Mouse (Mus musculus): ENCODE measurements around the gene Cbx7. TPM values are rescaled to one million over a fixed set of nuclear protein-coding genes. Genes with fewer than 3 reads are reported as not detected.
"Not testable (repeated sequence)": the region's sequence is repeated elsewhere in the genome, so short reads cannot be mapped to it uniquely, and the experiment has no call there.

The Cbx7 gene
- total RNA-seq, 2 experiments from 2014 or later = 8.1 to 11.1 TPM

- DNase-seq = peak; percentile 10
These were observed 44.0 kb downstream of the Cbx7 start for GRCm38 (mm10) chr15:79926856-79927416.

DNA sequence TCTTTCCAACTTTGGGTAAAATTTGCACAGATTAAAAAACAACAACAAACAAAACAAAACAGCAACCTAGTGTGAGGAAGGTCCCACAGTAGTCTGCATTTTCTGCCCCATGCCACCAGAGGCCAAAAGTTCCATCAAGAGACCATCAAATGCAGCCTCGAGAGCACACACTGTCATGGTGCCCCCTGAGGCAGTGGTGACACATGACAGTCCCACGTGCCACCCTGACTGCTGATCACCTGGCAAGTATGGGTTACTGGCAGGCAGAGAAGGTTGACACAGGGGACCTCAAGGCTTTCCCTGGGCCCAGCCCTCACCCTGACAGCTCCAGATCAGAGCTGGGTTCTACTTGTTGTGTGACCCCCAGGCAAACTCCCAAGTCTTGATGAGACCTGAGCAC lies 51.1 kb downstream of the Cbx7 start:
- no peak for DNase-seq

DNA sequence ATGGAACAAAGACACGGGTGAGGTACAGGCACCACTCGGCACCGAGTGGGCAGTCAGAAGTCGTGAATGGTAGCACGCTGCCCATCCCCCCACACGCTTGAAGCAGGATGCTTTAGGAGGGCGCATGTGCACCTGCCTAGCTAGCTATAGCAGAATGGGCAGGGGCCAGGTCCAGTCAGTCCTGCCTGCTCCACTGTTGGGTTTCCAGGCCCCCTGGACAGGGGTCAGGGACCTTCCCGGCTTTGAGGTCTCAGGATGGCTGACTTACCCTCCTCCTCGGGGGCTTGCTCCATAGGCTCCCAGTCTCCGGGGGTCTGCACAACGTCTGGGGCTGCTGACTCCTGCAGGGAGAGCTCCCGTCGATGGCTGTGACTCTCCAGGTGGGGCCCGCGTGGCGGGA lies 52.4 kb downstream of the Cbx7 start:
- DNase-seq = no peak

DNA sequence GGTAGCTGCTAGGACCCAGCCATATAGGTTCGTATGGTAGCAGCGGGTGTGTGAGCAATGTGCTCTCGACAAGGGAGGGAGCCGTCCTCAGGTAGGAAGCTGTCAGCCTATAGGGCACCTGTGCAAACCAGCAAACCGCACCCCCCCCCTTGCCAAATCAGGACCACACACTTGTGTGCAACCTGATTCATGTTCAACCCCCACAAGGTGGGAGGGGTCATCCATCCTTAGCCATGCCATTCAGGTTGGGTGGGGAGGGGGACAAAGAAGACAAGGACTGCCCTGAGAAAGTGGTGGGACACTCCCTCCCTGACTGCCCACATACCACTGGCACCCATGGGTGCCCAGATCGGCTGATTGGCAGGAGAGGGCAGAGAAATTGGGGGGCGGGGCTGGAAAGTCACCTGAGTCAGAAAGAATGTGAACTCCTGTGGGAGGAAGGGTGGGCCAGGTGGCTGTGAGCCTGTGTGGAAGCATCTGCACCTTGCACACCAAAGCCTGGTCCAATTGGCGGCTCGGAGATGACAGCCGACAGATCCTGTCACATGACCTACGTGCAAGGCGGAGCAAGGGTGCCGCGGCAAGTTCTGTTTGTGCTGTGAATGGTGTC lies 53.7 kb downstream of the Cbx7 start:
- DNase-seq = no peak

DNA sequence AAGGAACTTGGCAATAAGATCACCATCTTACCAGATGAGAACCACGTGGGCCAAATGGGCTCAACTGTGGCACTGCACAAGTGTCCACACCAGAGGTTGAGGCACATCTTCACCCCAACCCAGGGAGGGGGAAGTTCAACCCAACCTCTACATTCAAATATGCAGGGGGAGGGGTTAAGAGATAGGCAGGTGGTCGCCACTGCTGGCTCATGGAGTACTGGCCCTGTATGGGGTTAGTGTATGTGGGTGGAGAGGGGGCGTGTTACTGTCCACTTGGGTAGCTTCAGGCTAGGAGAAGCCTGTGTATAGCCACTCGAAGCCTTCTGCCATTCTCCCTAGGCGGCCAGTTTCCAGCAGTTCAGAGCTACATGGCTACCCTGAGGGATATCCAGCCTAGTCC lies 54.8 kb downstream of the Cbx7 start:
- no peak for DNase-seq

- no peak for DNase-seq
These were observed 56.6 kb downstream of the Cbx7 start for GRCm38 (mm10) chr15:79914357-79914756.

- no peak for DNase-seq
These were observed 57.1 kb downstream of the Cbx7 start for GRCm38 (mm10) chr15:79913761-79914346.

DNA sequence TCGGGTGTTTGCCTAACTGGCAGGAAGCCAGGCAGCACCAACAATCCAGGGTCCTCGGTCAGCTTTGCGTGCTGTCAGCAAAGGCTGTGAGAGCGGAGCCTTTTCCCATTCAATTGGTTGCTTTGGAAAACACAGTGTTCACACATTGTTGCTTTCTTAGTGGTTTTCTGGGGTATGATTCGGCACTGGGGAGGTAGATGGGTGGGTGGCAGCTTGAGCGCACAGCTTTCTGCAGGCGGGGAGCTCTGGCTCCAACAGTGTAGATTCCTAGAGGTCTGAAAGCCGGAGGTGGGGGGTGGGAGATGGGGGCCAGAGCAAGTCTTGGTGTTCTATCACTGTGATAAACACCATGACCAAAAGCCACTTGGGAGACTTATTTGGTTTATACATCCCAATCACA lies 59.6 kb downstream of the Cbx7 start:
- DNase-seq = no peak

- DNase-seq = not testable (repeated sequence)
These were observed 60.1 kb downstream of the Cbx7 start for GRCm38 (mm10) chr15:79910812-79911211.

- DNase-seq = not testable (repeated sequence)
These were observed 61.9 kb downstream of the Cbx7 start for GRCm38 (mm10) chr15:79909006-79909405.

DNA sequence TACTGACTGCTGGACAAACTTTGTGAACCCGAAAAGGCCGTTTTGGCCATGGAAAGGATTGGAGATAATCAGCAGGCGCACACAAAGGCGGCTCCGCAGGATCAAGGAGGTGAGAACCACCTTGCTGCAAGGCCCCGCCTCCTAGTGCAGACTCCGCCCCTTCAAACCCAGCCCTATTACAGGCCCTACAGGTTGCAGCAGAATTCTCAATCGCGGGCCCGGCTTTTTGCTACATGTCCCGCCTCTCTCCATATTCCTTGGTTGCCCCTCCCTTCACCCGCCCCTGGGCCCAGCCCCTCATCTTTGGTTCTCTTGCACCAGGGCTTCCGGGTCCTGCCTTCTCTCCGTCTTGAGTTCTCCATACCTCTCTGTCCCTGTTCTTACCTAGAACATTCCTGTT lies 64.1 kb downstream of the Cbx7 start:
- no peak for DNase-seq

DNA sequence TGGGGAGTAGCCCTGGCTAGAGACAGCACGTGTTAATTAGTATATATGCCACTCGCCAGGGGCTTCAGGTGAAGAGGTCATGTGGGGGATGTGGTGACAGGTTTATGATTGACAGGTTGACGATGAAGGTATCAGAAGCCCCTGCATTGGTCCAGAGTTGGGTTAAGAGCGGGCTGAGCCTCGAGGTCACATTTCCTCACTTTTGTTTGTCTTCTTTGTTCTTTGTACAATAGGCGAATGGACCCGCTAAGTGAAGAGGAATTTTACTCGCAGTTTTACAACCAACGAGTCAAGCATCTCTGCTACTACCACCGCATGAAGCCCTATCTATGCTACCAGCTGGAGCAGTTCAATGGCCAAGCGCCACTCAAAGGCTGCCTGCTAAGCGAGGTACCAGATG lies 65.7 kb downstream of the Cbx7 start:
- DNase-seq = no peak

- DNase-seq = not testable (repeated sequence)
These were observed 66.2 kb downstream of the Cbx7 start for GRCm38 (mm10) chr15:79904678-79905077.

DNA sequence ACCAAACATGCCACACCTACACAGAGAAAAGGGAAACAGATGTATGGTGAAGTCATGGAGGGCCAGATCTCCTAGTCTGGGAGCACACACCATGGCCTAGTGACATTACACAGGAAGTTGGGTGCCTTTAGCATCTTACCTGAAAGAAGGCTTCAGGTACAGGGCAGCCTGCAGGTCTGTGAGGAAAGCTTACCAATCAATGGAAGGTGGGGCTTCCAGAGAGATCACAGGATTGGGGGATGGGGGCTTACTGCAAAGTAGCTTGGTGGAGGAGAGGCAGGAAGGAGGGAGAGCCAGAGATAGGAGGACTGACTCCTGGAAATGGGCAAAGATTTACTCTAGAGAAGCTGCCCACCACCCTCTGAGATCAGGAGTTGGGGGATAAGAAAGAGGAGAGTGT lies 67.0 kb downstream of the Cbx7 start:
- no peak for DNase-seq

- not testable (repeated sequence) for DNase-seq
These were observed 67.8 kb downstream of the Cbx7 start for GRCm38 (mm10) chr15:79903081-79903480.

DNA sequence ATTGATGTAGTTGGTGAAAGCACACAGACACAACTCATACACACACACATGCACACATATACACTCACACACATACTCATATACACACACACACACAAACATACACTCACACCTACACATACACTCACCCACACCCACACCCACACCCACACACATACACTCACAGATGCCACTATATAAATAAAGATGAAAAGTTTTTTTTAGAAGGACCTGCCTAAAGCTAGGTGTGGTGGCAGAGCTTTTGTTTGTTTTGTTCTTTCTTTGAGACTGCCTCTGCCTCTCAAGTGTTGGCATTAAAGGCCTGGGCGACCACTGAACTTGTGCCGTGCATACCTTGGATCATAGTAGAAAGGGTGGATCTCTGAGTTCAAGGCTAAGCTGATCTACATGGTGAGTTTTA lies 69.5 kb downstream of the Cbx7 start:
- DNase-seq = no peak

DNA sequence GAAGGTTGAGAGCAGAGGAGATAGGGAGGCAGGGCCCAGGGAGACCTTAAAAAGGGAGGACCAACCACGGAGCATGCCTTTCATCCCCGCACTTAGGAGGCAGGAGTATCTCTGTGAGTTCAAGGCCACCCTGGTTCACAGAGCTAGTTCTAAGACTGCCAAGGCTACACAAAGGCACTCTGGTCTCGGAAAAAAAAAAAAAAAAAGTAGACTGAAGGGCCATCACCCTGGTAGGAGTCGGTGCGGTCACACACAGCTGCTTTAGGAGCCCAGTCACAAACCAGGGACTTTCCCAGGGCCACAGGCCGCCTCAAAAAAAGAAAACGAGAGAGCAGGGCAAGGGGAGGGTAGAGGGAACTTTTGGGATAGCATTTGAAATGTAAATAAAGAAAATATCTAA lies 70.2 kb downstream of the Cbx7 start:
- DNase-seq = no peak

DNA sequence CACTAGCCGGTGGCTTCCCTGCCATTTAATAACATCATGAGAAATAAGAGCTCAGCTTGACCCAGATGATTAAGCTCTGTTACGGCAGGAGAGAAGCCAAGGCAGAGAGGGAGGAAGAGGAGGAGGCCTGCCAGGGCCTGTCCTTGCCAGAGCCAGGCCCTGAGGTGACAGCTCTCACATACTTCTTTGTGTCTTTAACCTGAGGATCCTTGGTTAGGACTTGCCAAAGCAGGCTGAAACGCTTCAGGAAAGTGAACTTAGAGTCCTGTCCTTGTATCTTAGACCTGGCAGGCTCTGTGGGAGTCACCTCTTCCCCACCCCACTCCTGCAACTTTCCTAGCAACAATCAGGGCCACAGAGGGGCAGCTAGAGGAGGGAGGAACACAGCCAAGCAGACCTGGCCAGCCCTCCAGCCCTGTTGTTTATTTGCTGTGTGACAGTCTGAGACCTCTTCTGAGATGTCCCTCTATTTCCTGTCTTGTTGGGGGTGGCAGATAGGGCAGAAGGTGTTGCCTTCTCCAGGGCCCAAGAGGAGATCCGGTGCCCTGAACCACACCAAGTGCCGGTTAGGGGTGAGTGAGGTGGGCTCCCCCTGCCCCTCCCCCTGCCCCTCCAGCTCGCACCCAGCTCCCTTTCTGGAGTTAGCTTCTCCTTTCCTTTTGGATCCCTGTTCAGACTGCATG lies 71.0 kb downstream of the Cbx7 start:
- DNase-seq = no peak

DNA sequence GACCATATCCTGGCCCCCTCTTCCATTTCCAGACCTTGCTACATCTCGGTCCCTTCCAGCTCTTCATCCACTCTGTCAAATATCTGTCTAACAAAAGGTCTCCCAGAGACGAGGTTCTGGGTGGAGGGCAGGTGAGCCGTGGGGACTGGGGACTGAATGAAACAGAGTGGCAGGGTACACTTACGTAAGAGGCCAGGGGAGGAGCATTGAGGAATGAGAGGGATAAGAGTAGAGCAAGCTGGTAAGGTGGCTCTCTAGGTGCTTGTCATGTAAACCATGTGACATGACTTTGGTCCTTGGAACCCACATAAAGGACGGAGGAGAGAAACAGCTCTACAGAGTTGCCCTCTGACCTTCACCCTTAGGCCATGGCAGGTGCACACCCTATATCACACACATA lies 71.9 kb downstream of the Cbx7 start:
- no peak for DNase-seq

DNA sequence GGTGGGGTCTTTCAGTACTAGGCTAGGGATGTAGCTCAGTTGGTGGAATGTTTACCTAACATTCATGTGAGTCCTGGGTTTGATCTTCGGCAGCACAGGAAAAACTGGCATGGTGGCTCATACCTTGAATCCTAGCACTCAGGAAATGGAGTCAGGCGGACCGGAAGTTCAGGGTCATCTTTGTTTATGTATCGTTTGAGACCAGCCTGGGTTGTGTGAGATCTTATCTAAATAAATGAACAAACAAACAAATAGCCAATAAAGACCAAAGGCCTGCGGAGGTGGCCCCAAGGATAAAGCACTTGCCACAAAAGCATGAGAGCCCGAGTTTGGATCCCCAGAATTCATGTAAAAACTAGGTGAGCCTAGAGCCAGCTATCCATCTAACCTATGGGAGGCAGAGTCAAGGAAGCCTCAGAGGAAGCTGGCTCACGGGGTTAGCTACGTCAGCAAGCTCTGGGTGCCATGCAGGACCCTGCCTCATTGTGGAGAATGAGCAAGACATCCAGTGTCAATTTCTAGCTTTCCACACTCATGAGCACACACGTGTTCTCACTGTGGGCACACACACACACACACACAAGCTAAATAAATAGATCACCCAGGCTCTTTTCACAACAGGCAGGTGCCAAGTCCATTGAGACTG lies 74.7 kb downstream of the Cbx7 start:
- DNase-seq = no peak

- DNase-seq = not testable (repeated sequence)
These were observed 75.5 kb downstream of the Cbx7 start for GRCm38 (mm10) chr15:79895221-79896079.

DNA sequence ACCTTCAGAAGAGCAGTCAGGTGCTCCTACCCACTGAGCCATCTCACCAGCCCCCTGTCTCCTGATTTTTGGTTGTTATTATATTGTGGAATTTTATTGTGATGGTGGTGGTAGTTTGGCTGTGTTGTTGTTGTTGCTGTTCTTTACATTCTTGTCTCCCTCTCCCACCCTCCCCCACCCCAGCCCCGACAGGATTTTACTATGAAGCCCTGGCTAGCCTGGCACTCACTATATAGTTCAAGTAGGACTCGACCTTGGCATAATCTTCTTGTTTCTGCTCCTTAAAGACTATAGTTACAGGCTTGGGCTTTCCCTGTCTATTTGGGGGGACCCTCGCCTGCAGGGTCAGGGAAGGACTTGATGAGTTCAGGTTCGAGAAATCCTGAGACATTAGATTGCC lies 76.6 kb downstream of the Cbx7 start:
- DNase-seq = no peak
